In genomic region chr7:100681132-100681531, GRCm38 (mm10) we compare ENCODE assay signal across 1 mouse cellular context.
A peak's percentile ranks its signal among the peaks of the same experiment; 100 is the strongest.
TF ChIP-seq lines count a peak whose summit lies in the region.

No protein-coding gene starts in this region.

TF ChIP-seq in MEL, 35 proteins besides CTCF, POLR2A, EP300 and RAD21 (continued from another document):
- TF ChIP-seq GABPA (IDR thresholded peaks at IDR 0.05; ENCODE audit: low read depth, low read length) (no peak), BHLHE40 (IDR thresholded peaks at IDR 0.05; ENCODE audit: borderline replicate concordance, low read depth, low read length) (no peak), ZNF384 (IDR thresholded peaks at IDR 0.05; ENCODE audit: low read depth, low read length) (no peak), MYC (IDR thresholded peaks at IDR 0.05; ENCODE audit: low read depth, low read length) (peak; percentile 67), SIN3A (IDR thresholded peaks at IDR 0.05; ENCODE audit: low read length) (no peak), ZMIZ1 (IDR thresholded peaks at IDR 0.05; ENCODE audit: low read depth, low read length) (no peak), TCF12 (IDR thresholded peaks at IDR 0.05; ENCODE audit: low read depth, low read length) (no peak), CHD1 (IDR thresholded peaks at IDR 0.05; ENCODE audit: low read depth, low read length) (no peak), JUND (IDR thresholded peaks at IDR 0.05; ENCODE audit: low read depth, low read length) (no peak), MYB (IDR thresholded peaks at IDR 0.05; ENCODE audit: low read depth, low read length) (no peak), USF2 (IDR thresholded peaks at IDR 0.05; ENCODE audit: borderline replicate concordance in 1 of 2, insufficient read depth in 1 of 2, low read depth in 1 of 2, low read length in 2 of 2) (no peak), UBTF (IDR thresholded peaks at IDR 0.05; ENCODE audit: borderline replicate concordance, insufficient read depth, low read depth, low read length) (no peak), MEF2A (IDR thresholded peaks at IDR 0.05; ENCODE audit: extremely low read depth, insufficient replicate concordance, low read depth, low read length, poor library complexity, severe bottlenecking) (no peak), ELF1 (IDR thresholded peaks at IDR 0.05; ENCODE audit: low read depth, low read length) (no peak), E2F4 (IDR thresholded peaks at IDR 0.05; ENCODE audit: borderline replicate concordance, low read depth, low read length) (no peak), NELFE (IDR thresholded peaks at IDR 0.05; ENCODE audit: low read depth, low read length) (no peak)
